Mouse (Mus musculus) ES-Bruce4 (cell line): ENCODE measurements around the gene Kcnq4.

Experiments
- CTCF ChIP-seq: IDR thresholded peaks from one replicate; pipeline ENCODE4 v1.8.1; 2011; ENCODE audit warnings: low read depth, low read length
- EP300 ChIP-seq: IDR thresholded peaks from 2 replicates; pipeline ENCODE4 v1.6.1; 2011; ENCODE audit warnings: low read depth, low read length; ENCODE audit not compliant: insufficient read depth
- POLR2A ChIP-seq: IDR thresholded peaks from one replicate; pipeline ENCODE4 v1.8.1; 2011; ENCODE audit warnings: low read length; ENCODE audit not compliant: insufficient read depth

DNA sequence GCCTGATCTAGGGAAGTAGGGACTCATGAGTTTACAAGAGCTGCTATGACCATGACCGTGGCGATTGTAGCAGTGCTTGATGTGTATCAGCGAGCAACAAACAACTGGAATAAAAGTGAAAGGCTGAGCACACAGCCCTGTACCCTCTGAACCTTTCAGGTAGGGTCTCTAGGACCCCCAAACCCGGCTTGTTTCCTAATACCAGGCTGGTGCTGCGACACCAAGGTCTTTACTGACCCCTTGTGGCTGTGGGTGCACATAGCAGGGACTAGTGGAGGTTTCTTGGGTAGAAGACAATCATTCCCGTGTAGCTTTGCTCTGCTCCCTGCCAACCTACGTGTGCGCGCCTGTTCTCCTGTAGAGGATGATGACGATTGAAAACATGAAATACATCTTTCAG lies 66.2 kb downstream of the Kcnq4 start:
- TF ChIP-seq CTCF, result peak; percentile 91
- TF ChIP-seq POLR2A, result no peak
- no peak for TF ChIP-seq EP300
